Mouse (Mus musculus) myocyte (in vitro differentiated cells): ENCODE results near the gene Auts2. TPM values are rescaled to one million over a fixed set of nuclear protein-coding genes. Genes with fewer than 3 reads are reported as not detected.
A peak's percentile ranks its signal among the peaks of the same experiment; 100 is the strongest.

Experiments used
- H3K27me3 ChIP-seq: one replicate; pipeline ENCODE4 v1.6.1; 2011; ENCODE audit not compliant: control insufficient read depth, insufficient read depth, insufficient read length
- H3K36me3 ChIP-seq: one replicate; pipeline ENCODE4 v1.6.1; 2011; ENCODE audit not compliant: control insufficient read depth, insufficient read depth
- H3K4me2 ChIP-seq: one replicate; pipeline ENCODE4 v1.6.1; 2011; ENCODE audit warnings: low read depth, control low read depth
- H3K4me3 ChIP-seq: one replicate; pipeline ENCODE4 v1.5.1; 2011; ENCODE audit warnings: mild to moderate bottlenecking, control low read depth, moderate library complexity
- H3K79me2 ChIP-seq: one replicate; pipeline ENCODE4 v1.6.1; 2011; ENCODE audit not compliant: control insufficient read depth, insufficient read depth
- H3ac ChIP-seq: one replicate; pipeline ENCODE4 v1.6.1; 2011; ENCODE audit not compliant: control insufficient read depth, insufficient read length
- CEBPB ChIP-seq: IDR thresholded peaks from 2 replicates; pipeline ENCODE4 v1.6.1; 2011; ENCODE audit warnings: mild to moderate bottlenecking, moderate library complexity; ENCODE audit not compliant: poor library complexity, insufficient read depth, severe bottlenecking
- E2F4 ChIP-seq: IDR thresholded peaks from one replicate; pipeline ENCODE4 v1.6.1; 2011; ENCODE audit warnings: mild to moderate bottlenecking, control low read depth, moderate library complexity; ENCODE audit not compliant: insufficient read depth
- MAX ChIP-seq: IDR thresholded peaks from one replicate; pipeline ENCODE4 v1.6.1; 2011; ENCODE audit warnings: low read depth, mild to moderate bottlenecking, control low read depth
- MYOD1 ChIP-seq, 3 experiments: IDR thresholded peaks; one replicate each; pipeline ENCODE4 v1.6.1; 2011; ENCODE audit warnings: control low read depth in 2 of 3, low read depth in 2 of 3, mild to moderate bottlenecking in 2 of 3, moderate library complexity in 1 of 3; ENCODE audit not compliant: insufficient read length in 2 of 3, control insufficient read depth in 1 of 3
- MYOG ChIP-seq, 3 experiments: IDR thresholded peaks; one replicate each; pipeline ENCODE4 v1.6.1; 2011; ENCODE audit warnings: control low read depth in 2 of 3, low read depth in 2 of 3, mild to moderate bottlenecking in 2 of 3; ENCODE audit not compliant: insufficient read length in 2 of 3, control insufficient read depth in 1 of 3, insufficient read depth in 1 of 3
- POLR2A ChIP-seq: IDR thresholded peaks from one replicate; pipeline ENCODE4 v1.6.1; 2011; ENCODE audit warnings: low read depth, mild to moderate bottlenecking, control low read depth, moderate library complexity; ENCODE audit not compliant: insufficient read length
- POLR2AphosphoS2 ChIP-seq: IDR thresholded peaks from one replicate; pipeline ENCODE4 v1.6.1; 2011; ENCODE audit warnings: low read depth, control low read depth; ENCODE audit not compliant: insufficient read length
- REST ChIP-seq: IDR thresholded peaks from one replicate; pipeline ENCODE4 v1.6.1; 2011; ENCODE audit warnings: mild to moderate bottlenecking, control low read depth, moderate library complexity; ENCODE audit not compliant: insufficient read depth, insufficient read length
- SRF ChIP-seq: IDR thresholded peaks from one replicate; pipeline ENCODE4 v1.6.1; 2011; ENCODE audit warnings: low read depth; ENCODE audit not compliant: control insufficient read depth, insufficient read length
- TCF12 ChIP-seq: IDR thresholded peaks from one replicate; pipeline ENCODE4 v1.6.1; 2011; ENCODE audit warnings: mild to moderate bottlenecking, control low read depth; ENCODE audit not compliant: poor library complexity, insufficient read depth, severe bottlenecking
- TCF3 ChIP-seq: IDR thresholded peaks from one replicate; pipeline ENCODE4 v1.6.1; 2011; ENCODE audit warnings: low read depth, control low read depth; ENCODE audit not compliant: insufficient read length
- USF1 ChIP-seq: IDR thresholded peaks from one replicate; pipeline ENCODE4 v1.6.1; 2011; ENCODE audit warnings: low read depth, mild to moderate bottlenecking, control low read depth, moderate library complexity
- polyA plus RNA-seq: library from polyadenylated mRNA; unstranded; fragments of >200 nt; fragmentation: generic; extraction: Trizol; gene quantifications from one replicate; pipeline ENCODE4 v1.2.1, GENCODE M21; 2012; ENCODE audit warnings: missing spikeins

Auts2 gene
- polyA plus RNA-seq, 1 experiment, result 8.0 TPM

- Histone ChIP-seq H3K36me3 (no peaks in the 10 kb centered on the region), H3K4me3 (no peak overlapping the region), H3K79me2 (no peaks in the 10 kb centered on the region), H3K4me2 (no peak overlapping the region), H3K27me3 (no peaks in the 10 kb centered on the region), H3ac (no peak overlapping the region)
- TF ChIP-seq REST, result no peak
- no peak for TF ChIP-seq MYOG (IDR thresholded peaks at IDR 0.05; ENCODE audit: control insufficient read depth in 1 of 3, insufficient read depth in 1 of 3, insufficient read length in 2 of 3, low read depth in 2 of 3)
- no peak for TF ChIP-seq USF1
- TF ChIP-seq TCF3, result no peak
- TF ChIP-seq MAX, result no peak
- TF ChIP-seq TCF12, result no peak
- TF ChIP-seq POLR2AphosphoS2, result no peak
- TF ChIP-seq MYOD1 (IDR thresholded peaks at IDR 0.05; ENCODE audit: control insufficient read depth in 1 of 3, insufficient read length in 2 of 3, low read depth in 2 of 3), result no peak
- TF ChIP-seq E2F4, result no peak
- TF ChIP-seq POLR2A, result no peak
- no peak for TF ChIP-seq CEBPB
- TF ChIP-seq SRF, result no peak
Measured at GRCm38 (mm10) chr5:132201077-132201645, 342.0 kb downstream of the Auts2 start.

DNA sequence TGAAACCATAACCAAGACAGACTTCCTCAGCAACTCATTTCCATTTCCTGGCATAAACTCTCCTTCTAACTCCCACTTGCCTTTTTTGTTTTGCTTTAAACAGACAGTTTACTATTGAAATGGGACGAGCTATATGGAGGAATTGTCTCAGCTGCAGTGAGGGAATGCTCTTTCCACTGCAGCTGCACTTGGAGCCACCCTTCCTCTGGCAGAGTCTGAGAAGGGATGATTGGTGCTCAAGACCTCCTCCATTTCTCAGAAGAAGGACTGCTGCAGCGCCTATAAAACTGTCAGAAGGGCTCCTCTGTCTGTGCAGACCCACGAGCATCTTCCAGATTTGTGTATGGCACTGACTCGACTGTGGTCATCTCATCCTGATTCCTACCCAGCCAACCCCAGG is 342.5 kb downstream of the Auts2 start:
- Histone ChIP-seq H3K36me3 (no peaks in the 10 kb centered on the region), H3K79me2 (no peaks in the 10 kb centered on the region), H3ac (no peak overlapping the region), H3K4me2 (no peak overlapping the region), H3K4me3 (no peak overlapping the region), H3K27me3 (no peaks in the 10 kb centered on the region)
- TF ChIP-seq SRF (no peak), CEBPB (no peak), E2F4 (no peak), MYOD1 (IDR thresholded peaks at IDR 0.05; ENCODE audit: control insufficient read depth in 1 of 3, insufficient read length in 2 of 3, low read depth in 2 of 3) (no peak), POLR2A (no peak), POLR2AphosphoS2 (no peak), USF1 (no peak), REST (no peak), MYOG (IDR thresholded peaks at IDR 0.05; ENCODE audit: control insufficient read depth in 1 of 3, insufficient read depth in 1 of 3, insufficient read length in 2 of 3, low read depth in 2 of 3) (no peak), MAX (no peak), TCF3 (no peak), TCF12 (no peak)

GRCm38 (mm10) chr5:132195048-132195533 is 348.1 kb downstream of the Auts2 start:
- no peak overlapping the region for H3K4me2 ChIP-seq
- H3K36me3 ChIP-seq, result no peaks in the 10 kb centered on the region
- H3K27me3 ChIP-seq, result no peaks in the 10 kb centered on the region
- no peaks in the 10 kb centered on the region for H3K79me2 ChIP-seq
- no peak overlapping the region for H3ac ChIP-seq
- TF ChIP-seq POLR2A (no peak), MYOD1 (IDR thresholded peaks at IDR 0.05; ENCODE audit: control insufficient read depth in 1 of 3, insufficient read length in 2 of 3, low read depth in 2 of 3) (peak in 1 of 3 experiments; percentile 23), SRF (no peak)
- H3K4me3 ChIP-seq, result no peak overlapping the region

DNA sequence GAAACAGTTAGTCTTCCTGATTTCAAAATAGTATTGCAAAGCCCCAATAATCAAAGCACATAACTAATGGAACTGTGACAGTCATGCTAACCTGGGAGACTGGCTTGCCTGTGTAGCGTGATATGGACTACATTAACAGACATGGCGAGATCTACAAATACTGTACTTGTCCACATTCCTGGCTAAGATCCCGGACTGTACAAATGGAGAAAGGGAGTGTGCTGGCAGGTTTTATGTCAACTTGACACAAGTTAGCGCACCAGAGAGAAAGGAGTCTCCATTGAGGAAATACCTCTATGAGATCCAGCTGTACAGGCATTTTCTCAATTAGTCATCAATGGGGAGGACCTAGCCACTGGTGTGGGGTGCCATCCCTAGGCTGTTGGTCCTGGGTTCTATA is 353.0 kb downstream of the Auts2 start:
- Histone ChIP-seq H3K4me3 (no peak overlapping the region), H3K4me2 (no peak overlapping the region), H3K27me3 (peaks cover 4% of the 10 kb centered on the region), H3ac (no peak overlapping the region), H3K36me3 (no peaks in the 10 kb centered on the region), H3K79me2 (no peaks in the 10 kb centered on the region)
- no peak for TF ChIP-seq MYOD1 (IDR thresholded peaks at IDR 0.05; ENCODE audit: control insufficient read depth in 1 of 3, insufficient read length in 2 of 3, low read depth in 2 of 3)
- TF ChIP-seq TCF3, result no peak
- no peak for TF ChIP-seq USF1
- TF ChIP-seq E2F4, result no peak
- TF ChIP-seq POLR2AphosphoS2, result no peak
- TF ChIP-seq MAX, result no peak
- TF ChIP-seq SRF, result no peak

GRCm38 (mm10) chr5:132186659-132187058 is 356.5 kb downstream of the Auts2 start:
- Histone ChIP-seq H3K27me3 (peaks cover 4% of the 10 kb centered on the region), H3K79me2 (no peaks in the 10 kb centered on the region), H3ac (no peak overlapping the region), H3K36me3 (no peaks in the 10 kb centered on the region), H3K4me2 (no peak overlapping the region), H3K4me3 (no peak overlapping the region)
- no peak for TF ChIP-seq MYOG (IDR thresholded peaks at IDR 0.05; ENCODE audit: control insufficient read depth in 1 of 3, insufficient read depth in 1 of 3, insufficient read length in 2 of 3, low read depth in 2 of 3)
